Mouse (Mus musculus) brain, embryonic 14.5 days (tissue): ENCODE data around the gene Comp.

Experiments
- CTCF ChIP-seq: fragments of 200-500 bp; IDR thresholded peaks from 2 replicates; pipeline ENCODE4 v1.5.1; 2012; ENCODE audit warnings: inconsistent platforms, mild to moderate bottlenecking, moderate library complexity, borderline replicate concordance; ENCODE audit not compliant: insufficient read depth, insufficient read length; ENCODE audit errors: extremely low read depth
- POLR2A ChIP-seq: fragments of 200-500 bp; IDR thresholded peaks from 2 replicates; pipeline ENCODE4 v1.6.1; 2012; ENCODE audit warnings: mild to moderate bottlenecking, inconsistent platforms, borderline replicate concordance; ENCODE audit not compliant: poor library complexity, insufficient read depth, insufficient read length, severe bottlenecking; ENCODE audit errors: extremely low read depth

DNA sequence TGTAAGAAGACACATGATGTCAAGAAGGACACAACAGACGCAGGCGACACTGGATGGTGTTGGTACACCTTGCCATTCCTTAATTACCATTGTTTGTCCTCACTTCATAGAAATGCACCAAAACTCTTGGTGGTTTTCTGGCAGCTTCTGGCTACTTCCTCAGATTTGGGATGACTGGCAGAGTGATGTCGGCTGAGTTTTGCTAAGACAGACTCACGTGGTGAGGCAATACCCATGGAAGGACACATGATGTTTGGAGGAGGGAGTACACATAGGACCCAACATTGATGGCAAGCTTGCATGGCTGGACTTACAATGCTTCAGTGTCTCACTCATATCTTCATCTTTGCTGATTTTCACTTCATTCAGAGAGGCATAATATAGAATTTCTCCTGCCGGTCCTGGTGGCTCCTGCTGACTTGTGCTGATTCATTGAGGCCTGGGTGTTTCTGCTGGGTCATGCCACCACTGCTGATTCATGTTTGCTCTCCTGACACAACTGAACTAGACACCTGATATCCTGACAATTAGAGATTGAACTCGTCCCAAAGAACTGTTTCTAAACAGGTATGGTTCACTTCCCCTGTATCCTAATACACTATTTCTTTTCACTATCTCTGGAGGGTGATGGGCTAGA, 41.1 kb downstream of the Comp start:
- TF ChIP-seq POLR2A (no peak), CTCF (no peak)
